Comparison of ENCODE assay signal across 11 mouse cellular contexts in the genomic region with DNA sequence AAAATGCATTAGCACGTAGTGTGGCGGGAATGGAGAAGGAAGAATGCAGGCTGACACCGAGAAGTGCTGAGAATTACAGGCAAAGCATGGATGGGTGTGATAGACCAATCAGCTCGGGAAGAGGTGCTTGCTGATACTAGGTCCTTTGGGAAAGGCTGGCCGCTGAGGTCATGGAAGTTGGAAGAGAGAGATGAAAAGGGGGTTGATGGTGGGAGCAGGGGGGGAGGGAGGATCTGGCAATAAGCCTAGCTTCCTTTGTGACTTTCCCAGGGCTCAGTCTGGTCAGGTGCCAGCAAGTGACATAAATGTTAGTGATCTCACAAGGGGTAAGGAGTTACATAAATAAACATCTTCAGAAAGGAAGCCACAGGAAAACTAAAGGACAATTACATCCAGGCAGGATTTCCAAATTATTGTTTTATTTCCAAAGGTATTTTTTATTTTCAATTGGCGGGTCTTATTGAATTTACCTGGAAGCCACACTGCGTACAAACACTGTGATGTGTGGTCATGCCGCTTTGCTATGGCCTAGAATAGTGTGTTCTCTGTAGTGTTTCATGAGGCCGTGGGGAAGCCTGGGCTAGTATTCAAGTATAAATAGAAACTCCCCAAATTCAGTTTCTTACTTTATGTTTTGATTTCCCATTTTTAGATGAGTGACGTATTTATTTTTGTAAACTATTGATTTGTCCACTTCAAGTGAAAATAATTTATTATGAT. TPM values are rescaled to one million over a fixed set of nuclear protein-coding genes. Genes with fewer than 3 reads are reported as not detected.
A peak's percentile ranks its signal among the peaks of the same experiment; 100 is the strongest.
DNase-seq lines count a peak whose midpoint lies in the region; ATAC-seq and TF ChIP-seq lines count a peak whose summit lies in the region.
"Had no signal": no experiment of that assay in that cellular context is flagged by ENCODE, and none has a peak within 500 bp of the region (broad histone marks: within the 10 kb centered on the region; RNA-seq: fewer than 3 reads in every experiment).

No protein-coding gene starts in this region.

- no peaks in the 10 kb centered on the region for H3K9me3 ChIP-seq in heart, postnatal 0 days (replicated peaks; ENCODE audit: control insufficient read depth, low read length)

- DNase-seq in embryo, embryonic 11 days = peak; percentile 11
- DNase-seq in embryo, embryonic 9.5 days (ENCODE audit: extremely low spot score) = no peak
- DNase-seq in heart, postnatal 0 days (ENCODE audit: low spot score) = peak; percentile 83
- DNase-seq in lung, postnatal 10 days = peak; percentile 89
- DNase-seq in left cerebral cortex, adult 9 months (ENCODE audit: low spot score in 2 of 2) = no peak
- no peak for DNase-seq in layer of hippocampus, postnatal 36 days
- no peak for DNase-seq in B cell, adult 2 months
- DNase-seq: adrenal gland, postnatal 25 days had no signal

- H3K4me1 ChIP-seq in brown adipose tissue, adult 24 weeks (ENCODE audit: control insufficient read depth, insufficient read depth, insufficient read length, low read length) = no peaks in the 10 kb centered on the region
- H3K4me1 ChIP-seq in heart, postnatal 0 days (ENCODE audit: control insufficient read depth, insufficient read depth) = 0 out of 2 replicates have a peak, but pooled peaks cover 9% of the 10 kb centered on the region

- H3K4me3 ChIP-seq in brown adipose tissue, adult 24 weeks (ENCODE audit: insufficient read depth, low read depth, low read length) = no peak overlapping the region
- H3K4me3 ChIP-seq in heart, postnatal 0 days (ENCODE audit: low read depth, low read length) = no peak overlapping the region

- peak; percentile 84 for ATAC-seq in heart, postnatal 0 days (ENCODE audit: insufficient read depth, low read depth)

- peak overlapping the region; percentile 18 for H3K4me2 ChIP-seq in heart, postnatal 0 days (ENCODE audit: low read depth, low read length)

- TF ChIP-seq CTCF in heart, postnatal 0 days (IDR thresholded peaks at IDR 0.05; ENCODE audit: low read depth) = no peak

- no peak overlapping the region for H3K9ac ChIP-seq in heart, postnatal 0 days (replicated peaks; ENCODE audit: low read depth, low read length)

- H3K27me3 ChIP-seq in heart, postnatal 0 days (ENCODE audit: control insufficient read depth, insufficient read depth, low read length) = no peaks in the 10 kb centered on the region

- peaks cover 28% of the 10 kb centered on the region for H3K36me3 ChIP-seq in heart, postnatal 0 days (replicated peaks; ENCODE audit: control insufficient read depth, insufficient read depth, low read length)

- 22% methylated on average over 10 of the region's 10 CpGs for WGBS in heart, postnatal 0 days

- peak overlapping the region; percentile 56 for H3K27ac ChIP-seq in brown adipose tissue, adult 24 weeks (replicated peaks; ENCODE audit: low read depth, low read length)
- peak overlapping the region; percentile 26; the same call in 1 of the 2 replicates for H3K27ac ChIP-seq in heart, postnatal 0 days (ENCODE audit: low read depth)

- TF ChIP-seq EP300 in heart, postnatal 0 days (IDR thresholded peaks at IDR 0.05; ENCODE audit: low read depth) = 0 out of 2 replicates have a peak, but pooled peaks have one; percentile 28

RNA-seq across cellular contexts. Expression of a gene that starts 38.7 kb away (rescaled TPM):
- polyA plus RNA-seq in brown adipose tissue, adult 24 weeks (2012; ENCODE audit: insufficient read depth, insufficient read length, missing spikeins) = not detected in 2 replicates
- total RNA-seq in heart, postnatal 0 days (2014; rRNA removed; ENCODE audit: low replicate concordance) = 0.04 TPM in 1 of 2 replicates, not detected in the other
- 0.71 TPM in 2 replicates for polyA plus RNA-seq in heart, postnatal 0 days (2015; fragmentation: Nextera tagmentation; extraction: Ambion mirVana)
- total RNA-seq in layer of hippocampus, postnatal 36 days (2021) = 10 to 100 TPM; 55.1 to 57.4 TPM
- total RNA-seq: hematopoietic stem cell, adult 5-6 weeks had no signal
- polyA plus RNA-seq: C2C12 had no signal

Comparison
In these comparisons a context has a peak if more than half of its experiments do, and no peak if none do; other contexts are left out.
1. DNase-seq: peak in embryo, embryonic 11 days (single experiment), heart, postnatal 0 days (single experiment) and lung, postnatal 10 days (single experiment); none in embryo, embryonic 9.5 days (single experiment), left cerebral cortex, adult 9 months (0 of 2), layer of hippocampus, postnatal 36 days (0 of 2) and B cell, adult 2 months (0 of 2).
2. RNA of a gene that starts 38.7 kb away (total RNA-seq): 55.1 to 57.4 TPM in layer of hippocampus, postnatal 36 days; 0.04 TPM in heart, postnatal 0 days; every median in the first group is over 10 times any median in the second.